Mouse (Mus musculus) cerebellum, postnatal 4 days (tissue): ENCODE data around the gene Camkk2.
A peak's percentile ranks its signal among the peaks of the same experiment; 100 is the strongest.

Source experiments
- DNase-seq, 2 experiments: peaks; one replicate each; pipeline ENCODE4 v3.0.0; 2022; ENCODE audit warnings: low spot score in 2 of 2, mixed read lengths in 1 of 2

Gene Camkk2

DNA sequence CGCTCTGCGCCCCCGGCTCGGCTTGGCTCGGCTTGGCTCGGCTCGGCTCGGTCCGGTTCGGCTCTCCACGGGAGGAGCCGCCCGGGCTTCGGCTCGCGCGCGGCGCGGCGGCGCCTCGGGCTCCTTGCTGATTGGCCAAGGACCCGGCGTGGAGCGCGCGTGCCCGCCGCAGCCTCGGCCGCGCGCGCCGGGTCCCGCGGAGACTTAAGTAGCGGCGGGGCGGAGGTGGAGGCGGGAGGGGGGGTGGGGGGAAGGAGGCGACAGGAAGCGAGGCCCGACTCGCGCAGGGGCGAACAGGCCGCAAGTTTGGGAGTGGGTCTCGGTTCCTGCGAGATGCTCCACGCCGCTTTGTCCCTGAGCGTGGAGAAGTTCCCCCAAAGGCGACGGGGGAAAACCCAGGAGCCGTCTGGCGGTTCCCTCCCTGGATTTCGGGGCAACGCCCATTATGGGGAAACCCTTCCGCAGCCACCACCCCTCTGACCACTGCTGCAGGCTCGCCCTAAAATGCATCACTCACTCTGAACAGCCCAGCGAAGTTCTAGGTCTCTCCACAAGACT is at the start of gene Camkk2:
Gene Camkk2 (minus strand): TSS at position 133 of the 558 bp plus-strand sequence.
- peak; percentile 65 to 72 for DNase-seq

DNA sequence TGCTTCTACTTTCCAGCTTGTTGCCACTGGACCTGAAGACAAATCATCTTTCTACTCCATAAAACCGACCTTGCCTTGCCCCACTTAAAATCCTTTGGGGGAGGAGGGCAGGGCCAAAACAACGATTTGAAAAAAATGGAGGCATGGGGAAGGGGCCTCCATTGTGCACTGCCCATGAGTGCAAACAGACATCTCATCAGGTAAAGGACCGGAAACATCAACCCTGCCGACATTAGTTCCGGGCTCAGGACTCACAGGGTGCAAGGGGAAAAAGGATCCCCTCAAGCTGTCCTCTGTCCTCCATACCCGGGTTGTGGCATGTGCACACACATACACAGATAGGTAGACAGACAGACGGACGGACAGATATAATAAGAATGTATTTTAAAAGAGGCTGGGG is 45.9 kb upstream of the Camkk2 start:
- no peak for DNase-seq

DNA sequence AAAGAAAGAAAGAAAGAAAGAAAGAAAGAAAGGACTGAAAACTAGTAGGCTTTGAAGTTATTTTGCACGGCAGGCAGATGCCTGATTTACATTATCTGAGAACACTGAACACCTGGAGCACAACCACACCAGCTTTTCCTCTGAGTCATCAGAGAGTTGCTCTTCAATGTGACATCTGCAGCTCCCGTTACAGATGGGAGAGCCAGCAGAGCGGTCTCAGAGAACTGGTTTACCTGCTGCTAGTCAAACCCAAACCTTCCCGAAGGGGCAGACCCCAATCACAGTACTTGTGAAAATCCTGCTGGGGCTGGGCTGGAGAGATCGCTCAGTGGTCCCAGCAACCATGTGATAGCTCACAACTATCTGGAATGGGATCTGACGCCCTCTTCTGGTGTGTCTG is 45.2 kb upstream of the Camkk2 start:
- DNase-seq: no peak

DNA sequence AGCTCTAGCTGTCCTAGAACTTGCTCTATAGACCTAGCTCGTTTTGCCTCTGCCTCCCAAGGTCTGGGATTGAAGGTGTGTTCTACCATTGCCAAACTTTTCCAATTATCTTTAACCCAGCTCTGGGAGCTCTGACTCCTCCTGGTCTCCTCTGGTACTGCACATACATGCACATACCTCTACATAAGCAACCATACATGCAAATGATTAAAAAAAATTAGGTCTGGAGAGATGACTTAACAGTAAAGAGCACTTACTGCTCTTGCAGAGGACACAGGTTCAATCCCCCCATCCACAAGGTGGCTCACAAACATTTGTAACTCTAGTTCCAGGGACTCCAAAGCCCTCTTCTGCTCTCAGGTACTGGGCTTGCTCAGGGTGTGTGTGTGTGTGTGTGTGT is 44.8 kb upstream of the Camkk2 start:
- DNase-seq: no peak

DNA sequence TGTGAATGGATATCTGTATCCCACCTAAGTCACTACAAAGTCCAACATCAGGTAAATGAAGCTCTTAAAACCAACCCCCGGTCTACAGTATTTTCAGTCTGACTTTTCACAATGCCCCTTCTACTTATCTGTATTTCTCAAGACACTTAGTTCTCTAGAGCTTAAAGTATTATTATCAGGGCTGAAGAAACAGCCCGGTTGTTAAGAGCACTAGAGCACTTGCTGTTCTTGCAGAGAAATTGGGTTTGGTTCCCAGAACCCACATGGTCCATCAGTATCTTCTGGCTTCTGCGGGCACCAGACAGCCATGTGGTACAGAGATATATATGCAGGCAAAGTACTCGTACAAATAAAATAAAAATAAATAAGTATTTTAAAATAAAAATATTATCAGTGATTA is 43.2 kb upstream of the Camkk2 start:
- no peak for DNase-seq

DNA sequence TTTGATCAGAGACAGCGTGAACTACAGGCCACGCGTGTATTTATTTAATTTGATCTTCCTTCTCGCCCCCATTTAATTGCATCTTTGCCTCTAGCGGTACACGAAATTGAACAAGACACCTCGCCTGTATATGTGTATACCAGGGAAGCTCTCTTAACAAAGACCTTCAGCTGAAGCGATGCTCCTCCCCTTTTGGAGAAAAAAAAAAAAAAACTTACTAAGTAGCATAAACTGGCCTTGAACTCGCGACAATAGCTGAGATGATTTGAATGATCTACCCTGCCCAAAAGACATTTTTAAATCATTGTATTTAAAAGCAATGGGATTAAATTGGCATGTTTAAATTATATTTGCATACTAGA is 42.3 kb upstream of the Camkk2 start:
- DNase-seq: no peak

DNA sequence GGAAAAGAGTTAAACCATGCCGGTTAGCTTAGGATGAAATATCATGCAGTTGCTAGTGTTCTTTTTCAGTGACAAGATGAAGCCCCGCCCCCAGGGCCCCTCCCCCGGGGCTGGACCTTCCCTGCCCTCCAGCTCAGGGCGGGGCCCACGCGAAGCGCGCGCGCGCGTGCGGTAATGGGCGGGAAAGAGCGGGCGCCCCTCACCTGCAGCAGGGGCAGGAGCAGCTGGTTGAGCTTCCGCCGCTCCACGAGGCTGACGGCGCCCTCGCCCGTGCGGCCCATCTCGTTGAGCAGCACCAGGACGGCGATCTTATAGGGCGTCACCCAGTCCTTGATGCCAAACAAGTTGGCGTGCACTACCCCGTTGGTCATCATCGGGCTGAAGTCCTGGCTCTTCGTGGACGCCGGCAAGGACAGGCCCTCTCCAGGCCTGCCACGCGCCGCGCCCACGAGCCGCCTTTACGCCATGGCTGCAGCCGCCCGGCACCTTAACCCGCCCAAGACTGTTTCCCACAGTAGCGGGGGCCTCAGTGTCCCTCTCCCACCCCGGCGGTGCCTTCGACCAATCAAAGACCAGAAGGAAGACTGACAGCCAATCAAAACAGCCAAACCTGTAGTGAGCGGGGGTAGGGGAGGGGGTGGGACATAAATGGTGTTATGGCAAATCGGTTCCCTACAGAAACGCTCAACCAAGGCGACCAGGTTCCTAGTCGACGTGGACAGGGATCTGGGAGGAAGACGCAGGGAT is 41.7 kb upstream of the Camkk2 start, which contains the start of gene Anapc5:
Gene Anapc5 (minus strand): TSS at position 563 of the 747 bp plus-strand sequence.
- peak; percentile 78 to 88 for DNase-seq

DNA sequence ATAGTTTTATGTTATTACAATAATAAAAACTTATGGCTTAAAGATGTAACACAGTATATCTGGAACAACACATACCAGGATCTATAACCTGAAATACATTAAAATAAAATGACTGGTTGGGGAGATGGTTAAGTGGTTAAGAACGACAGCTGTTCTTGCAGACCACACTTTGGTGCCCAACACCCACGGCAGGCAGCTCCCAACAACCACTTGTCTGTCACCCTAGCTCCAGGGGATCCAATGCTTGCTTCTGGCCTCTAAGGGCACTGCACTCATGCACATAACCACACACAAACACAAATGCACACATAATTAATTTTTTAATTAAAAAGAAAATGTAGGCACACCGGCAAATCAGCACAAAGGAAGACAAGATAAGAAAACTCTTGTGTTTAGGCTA is 33.5 kb upstream of the Camkk2 start:
- no peak for DNase-seq

DNA sequence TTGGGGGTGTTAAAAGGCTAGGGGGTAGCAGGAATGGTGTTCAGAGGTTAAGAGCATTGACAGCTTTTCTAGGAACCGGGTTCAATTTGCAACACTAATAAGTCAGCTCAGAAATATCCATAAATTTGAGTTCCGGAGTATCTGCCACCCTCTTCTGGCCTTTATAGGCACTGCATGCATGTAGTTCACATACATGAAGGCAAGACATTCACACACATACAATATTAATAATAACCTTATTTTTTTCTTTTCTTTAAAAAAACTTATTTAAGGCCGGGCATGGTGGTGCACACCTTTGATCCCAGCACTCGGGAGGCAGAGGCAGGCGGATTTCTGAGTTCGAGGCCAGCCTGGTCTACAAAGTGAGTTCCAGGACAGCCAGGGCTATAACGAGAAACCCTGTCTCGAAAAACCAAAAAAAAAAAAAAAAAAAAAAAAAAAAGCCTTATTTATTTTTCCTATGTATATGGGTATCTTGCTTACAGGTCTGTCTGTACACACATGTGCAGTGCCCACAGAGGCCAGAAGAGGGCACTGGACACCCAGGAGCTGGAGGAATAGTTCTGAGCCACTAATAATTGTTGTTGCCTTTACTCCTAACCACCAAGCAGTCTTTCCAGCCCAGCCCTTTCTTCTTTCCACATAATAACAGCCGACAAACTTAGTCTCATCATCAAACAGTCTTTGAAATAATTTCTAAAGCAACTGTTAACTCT is 32.3 kb upstream of the Camkk2 start:
- peak; percentile 38 to 69 for DNase-seq

DNA sequence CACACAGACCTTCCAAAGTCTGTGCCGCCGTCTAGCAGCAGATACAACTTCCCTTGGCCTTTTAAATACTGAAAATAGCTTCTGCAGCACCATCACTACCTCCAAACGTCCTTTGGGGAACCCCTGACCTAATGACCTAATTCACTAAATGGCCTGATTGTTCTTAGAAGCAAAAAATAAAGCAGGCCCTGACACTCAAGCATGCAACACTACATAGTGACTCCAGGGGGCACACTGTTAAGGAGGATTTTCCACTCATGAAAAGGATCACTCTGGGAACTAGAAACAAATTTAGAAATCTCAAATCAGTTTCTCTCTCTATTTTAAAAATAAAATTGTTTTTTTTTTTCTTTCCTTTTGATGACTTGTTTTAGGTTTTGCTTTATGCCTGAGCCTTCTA is 26.3 kb upstream of the Camkk2 start:
- DNase-seq: no peak

DNA sequence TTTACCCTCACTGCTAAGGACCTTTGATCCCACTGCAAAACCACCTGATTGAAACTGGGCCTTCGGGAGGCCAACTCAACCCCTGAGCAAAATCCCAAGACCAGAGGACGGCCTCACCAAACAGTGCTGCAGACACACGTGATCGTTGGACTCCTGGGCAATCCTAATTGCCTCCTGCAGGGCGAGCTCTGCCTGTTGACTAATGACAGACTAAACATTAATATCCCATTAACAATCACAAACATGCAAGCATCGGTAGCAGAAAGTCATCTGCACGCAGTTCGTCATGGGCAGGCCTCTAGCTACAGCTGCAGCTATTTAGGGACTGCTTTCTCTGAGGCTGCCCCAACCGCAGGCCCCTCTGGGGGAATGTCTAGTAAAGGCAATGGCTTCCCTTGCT is 23.5 kb upstream of the Camkk2 start:
- no peak for DNase-seq

DNA sequence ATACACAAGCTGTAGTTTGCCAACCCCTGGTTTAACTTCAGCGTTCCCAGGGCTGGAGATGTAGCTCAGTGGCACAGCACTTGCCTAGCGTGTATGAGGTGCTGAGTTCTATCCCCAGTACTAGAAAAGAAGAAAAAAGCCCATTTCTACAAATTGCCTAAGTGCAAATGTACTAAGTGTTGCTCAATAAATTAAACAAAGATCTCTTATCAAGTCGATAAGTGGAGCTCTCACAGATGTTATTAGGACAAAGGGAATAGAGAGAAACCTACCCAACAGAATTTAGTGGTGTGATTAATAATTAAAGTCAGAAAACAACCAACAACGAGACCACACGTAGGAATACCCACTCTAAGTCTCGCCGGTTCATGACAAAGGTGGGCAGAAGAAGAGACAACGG is 22.5 kb upstream of the Camkk2 start:
- no peak for DNase-seq

DNA sequence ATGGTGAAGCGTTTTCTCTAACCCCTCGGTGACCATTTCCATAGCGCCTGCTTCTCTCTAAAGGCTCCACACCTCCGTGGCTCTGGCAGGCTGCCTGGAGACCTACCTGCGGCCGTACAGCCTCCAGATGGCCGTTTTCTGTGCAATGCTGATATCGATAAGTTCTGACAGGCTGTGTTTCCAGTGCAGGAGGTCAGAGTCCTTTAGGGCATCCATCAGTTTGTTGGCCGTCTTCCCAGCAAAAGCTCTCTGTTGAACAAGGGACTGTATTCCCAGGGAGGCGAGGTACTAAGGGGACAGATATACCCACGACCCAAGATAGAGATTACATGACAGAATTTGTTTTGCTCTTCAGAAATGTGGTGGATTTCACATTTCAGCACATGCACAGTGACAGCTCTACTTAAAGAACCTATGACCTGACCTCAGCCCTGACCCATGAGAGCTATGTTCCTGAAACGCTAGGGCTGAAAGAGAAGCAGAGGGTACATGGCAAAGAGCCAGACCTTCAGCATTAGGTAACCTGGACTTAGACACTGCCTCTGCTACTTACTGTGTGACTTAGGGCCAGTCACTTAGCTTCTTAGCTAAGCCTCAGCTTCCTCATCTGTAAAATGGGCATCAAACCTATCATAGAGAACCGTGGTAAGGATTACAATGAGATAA is 21.3 kb upstream of the Camkk2 start:
- DNase-seq: peak in 1 of 2 experiments; percentile 50

DNA sequence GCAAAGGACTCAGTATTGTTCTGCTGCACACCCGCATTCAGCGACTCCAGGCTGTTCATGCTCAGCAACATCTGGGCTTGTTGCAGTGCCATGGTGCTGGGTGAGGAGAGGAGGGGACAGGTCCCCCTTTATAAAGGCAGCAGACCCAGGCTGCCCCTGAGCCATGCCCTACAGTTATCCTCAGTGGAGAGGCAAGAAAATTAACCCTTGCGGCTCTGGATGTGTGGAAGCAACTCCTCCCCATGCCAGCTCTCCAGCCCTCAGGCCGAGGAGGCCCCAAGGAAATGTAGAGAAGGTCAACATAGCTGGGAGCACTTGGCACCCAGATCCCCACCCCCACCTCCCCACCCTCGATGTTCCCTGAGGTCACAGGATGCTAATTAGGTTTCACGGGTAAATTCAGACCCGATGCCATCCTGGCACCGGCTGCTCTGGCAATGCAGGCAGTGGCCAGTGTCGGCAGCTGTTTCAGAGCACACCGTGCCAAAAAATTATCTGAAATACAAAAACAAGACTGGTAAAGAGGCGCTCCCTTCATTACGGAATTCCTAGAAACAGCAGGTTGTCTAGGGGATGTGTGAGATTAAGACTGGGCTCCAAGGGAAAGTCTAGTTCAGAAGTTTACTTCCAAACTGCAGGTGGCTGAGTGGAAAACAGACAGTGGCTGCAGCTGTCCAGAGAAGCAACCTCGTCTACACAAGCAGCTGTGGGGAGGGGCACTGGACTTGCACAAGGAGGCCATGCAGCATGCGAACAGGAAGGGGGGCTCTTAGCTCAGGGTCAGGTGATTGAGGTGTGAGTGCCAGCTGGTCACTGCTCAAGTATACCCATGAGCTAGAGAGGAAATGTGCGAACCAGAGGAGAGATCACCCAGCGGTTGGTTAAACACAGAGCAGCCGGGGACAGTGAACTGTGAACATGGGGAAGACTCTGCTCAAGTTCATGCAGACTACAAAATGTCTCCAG is 20.5 kb upstream of the Camkk2 start:
- DNase-seq: peak in 1 of 2 experiments; percentile 33

DNA sequence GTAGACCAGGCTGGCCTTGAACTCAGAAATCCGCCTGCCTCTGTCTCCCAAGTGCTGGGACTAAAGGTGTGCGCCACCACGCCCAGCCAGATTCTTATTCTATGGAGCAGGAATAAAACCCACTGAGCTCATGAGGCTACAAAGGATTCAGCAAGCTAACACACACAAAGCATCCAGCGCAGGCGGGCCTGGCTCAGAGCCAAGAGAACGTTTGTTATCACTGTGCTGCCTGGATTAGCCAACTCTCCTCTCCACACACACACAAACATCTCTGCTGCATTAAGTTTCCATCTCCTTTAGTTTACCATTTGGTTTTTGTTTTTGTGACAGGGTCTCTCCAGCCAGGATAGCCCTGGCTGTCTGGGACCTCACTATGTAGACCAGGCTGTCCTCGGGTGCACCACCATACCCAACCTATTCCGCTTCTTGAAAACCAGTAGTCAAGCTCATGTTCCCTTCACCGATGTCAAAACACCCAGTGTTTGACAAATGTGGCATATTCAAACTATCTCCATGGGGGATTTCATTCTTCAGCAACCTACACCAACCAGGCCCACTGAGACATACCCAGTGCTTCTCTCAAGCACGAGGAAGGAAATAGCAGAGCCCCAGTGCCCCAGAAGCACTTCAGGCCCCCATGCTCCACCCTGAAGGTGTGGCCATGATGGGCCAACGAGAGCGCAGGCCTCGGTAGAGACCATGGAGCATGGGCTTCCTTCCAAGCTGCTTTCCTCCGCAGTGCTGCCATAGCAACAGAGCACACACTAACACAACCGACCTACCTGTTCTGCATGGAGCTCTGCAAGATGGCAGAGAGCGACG is 19.6 kb upstream of the Camkk2 start:
- peak in 1 of 2 experiments; percentile 59 for DNase-seq

DNA sequence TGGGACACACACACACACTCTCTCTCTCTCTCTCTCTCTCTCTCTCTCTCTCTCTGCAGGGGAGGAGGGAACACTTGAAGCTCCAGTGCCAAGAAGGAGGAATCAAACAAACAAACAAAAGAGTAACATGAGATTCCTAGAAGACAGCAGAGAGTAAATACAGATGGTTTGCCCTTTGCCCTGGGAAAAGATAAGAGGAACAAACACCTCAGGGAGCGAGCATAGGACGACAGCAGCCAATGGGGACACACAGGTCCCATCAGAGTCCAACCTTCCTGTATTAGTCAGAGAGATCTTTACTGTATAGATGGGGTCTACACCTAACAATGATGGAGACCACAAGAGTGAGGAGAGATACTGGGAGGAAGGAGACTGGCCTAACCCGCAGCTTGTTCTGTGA is 18.7 kb upstream of the Camkk2 start:
- no peak for DNase-seq

DNA sequence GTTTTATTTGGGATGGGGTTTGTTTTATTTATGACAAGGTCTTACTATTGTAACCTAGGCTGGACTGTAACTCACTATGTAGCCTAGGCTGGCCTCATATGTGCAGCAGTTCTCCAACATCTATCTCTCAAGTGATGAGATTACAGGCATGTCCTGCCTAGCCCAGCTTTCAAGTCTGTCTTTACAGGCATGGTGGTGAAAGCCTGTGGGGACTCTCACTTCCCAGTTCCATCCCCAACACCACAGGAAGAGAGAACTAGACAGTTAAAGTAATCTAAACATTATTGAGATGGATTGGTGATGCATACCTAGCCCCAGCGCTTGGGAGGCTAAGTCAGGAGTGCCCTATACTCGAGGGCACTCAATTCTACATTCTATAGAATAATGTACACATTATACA is 9.5 kb upstream of the Camkk2 start:
- no peak for DNase-seq

DNA sequence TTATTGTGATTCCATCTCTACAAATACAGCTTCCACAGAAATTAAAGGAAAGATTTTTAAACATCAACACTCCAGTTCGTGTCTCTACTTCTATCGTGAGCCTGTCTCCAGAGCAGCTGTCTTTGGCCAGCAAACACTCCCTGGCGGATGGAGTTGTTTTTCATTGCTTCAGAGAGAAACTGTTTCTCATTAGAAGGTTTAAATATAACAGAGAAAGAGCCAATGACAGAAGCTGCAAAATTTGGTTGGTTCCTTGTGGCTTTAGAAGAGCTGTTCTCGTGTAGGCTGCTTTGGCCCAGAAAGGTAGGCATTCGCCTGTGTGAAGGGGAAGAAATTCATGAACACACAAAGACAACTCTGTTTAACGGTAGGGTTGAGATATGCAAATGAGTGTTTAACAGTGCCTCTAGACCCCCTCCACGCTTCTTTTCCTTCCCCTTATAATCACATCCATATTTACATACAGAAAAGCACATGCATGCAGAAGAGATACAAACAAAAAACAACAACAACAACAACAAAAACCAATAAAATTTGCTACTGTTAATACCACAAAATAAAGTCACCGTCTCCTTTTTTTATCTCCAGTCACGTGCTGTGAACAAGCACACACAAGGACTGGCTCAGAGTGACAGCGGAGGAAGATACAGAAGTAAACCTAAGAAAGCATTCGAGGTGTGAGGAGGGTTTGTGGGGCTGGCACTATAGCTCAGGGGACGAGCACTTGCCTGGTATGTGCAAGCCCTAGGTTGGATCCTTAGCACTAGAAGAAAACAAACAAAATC is 7.0 kb upstream of the Camkk2 start:
- no peak for DNase-seq

DNA sequence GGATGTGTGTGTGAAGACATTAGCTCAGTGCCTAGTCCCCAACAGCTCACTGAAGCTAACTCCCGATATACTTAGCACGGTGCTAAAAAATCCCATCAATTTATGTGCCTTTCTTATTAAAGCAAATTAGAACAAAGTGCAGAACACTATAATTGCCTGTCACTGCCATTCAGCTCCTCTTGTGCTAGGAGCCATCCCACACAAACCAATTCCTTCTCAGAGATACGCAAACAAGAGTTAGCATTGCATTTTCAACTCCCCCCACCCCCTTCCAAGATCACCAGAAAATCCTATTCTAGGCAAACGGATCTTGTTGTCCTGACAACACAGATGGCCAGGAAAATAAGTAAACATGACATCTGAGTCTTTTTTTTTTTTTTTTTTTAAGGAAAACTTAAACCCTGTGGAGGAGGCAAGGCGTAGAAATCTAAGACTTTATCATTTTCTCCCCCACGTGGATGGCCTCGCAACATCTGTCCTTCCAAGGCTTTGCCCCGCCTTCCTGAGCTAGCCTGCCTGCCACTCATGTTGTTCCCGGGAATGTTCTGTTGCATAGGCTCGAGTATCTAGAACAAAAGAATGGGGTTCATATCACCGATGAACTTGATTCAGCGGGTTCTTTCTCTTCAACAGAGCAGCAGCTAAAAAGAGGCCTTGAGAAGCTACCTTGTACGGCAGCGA is 4.7 kb upstream of the Camkk2 start:
- DNase-seq: no peak
